Mouse (Mus musculus): ENCODE measurements around the gene Ulk4.

DNA sequence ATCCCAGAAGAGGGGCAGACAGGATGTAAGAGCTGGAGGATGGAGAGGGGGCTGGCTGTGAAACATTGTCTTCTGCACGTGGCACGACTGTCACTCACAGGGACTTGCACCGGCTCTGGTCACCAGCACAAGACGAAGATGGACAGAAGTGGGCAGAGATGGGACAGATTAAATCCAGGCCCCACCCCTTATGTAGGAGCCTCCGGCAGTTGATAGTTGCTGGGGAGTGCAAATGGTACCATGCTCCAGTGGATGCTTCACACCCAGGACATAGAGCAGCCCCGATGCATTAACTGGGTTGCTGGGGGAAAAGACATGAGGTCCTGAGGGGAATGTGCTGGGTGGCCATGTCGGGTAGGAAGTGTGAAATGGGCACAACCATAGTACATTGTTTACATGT, 18.2 kb upstream of the Ulk4 start:
- TF ChIP-seq RAD21 (IDR thresholded peaks at IDR 0.05; ENCODE audit: low read depth, low read length) (no peak), MXI1 (IDR thresholded peaks at IDR 0.05; ENCODE audit: low read depth, low read length) (no peak), POLR2A (IDR thresholded peaks at IDR 0.05; ENCODE audit: control insufficient read depth in 1 of 2, insufficient read depth in 1 of 2, low read depth in 1 of 2, low read length in 2 of 2, poor library complexity in 1 of 2) (no peak), SMC3 (IDR thresholded peaks at IDR 0.05; ENCODE audit: low read depth, low read length) (no peak), CTCF (IDR thresholded peaks at IDR 0.05 in 2 of 3, conservative IDR thresholded peaks at IDR 0.05 in 1 of 3; ENCODE audit: control insufficient read depth in 1 of 3, insufficient read depth in 1 of 3, low read depth in 2 of 3, low read length in 3 of 3, poor library complexity in 1 of 3, severe bottlenecking in 1 of 3) (no peak), E2F4 (IDR thresholded peaks at IDR 0.05; ENCODE audit: borderline replicate concordance, low read depth, low read length) (no peak), CHD1 (IDR thresholded peaks at IDR 0.05; ENCODE audit: low read depth, low read length) (no peak), TCF12 (IDR thresholded peaks at IDR 0.05; ENCODE audit: low read depth, low read length) (no peak), KAT2A (conservative IDR thresholded peaks at IDR 0.05; ENCODE audit: low read depth, low read length) (no peak)
